Mouse (Mus musculus): ENCODE measurements around the gene Naa80.

GRCm38 (mm10) chr9:107554319-107554825, 24.3 kb upstream of the Naa80 start:
- TF ChIP-seq FLI1 (IDR thresholded peaks at IDR 0.05; ENCODE audit: low read length) (peak; percentile 13; the same call in 1 of the 2 replicates), GATA1 (IDR thresholded peaks at IDR 0.05; ENCODE audit: borderline replicate concordance, low read length) (no peak)

Measured in megakaryocyte, embryonic 14.5 days (primary cell).